Mouse (Mus musculus): ENCODE results near the gene Diras2. TPM values are rescaled to one million over a fixed set of nuclear protein-coding genes. Genes with fewer than 3 reads are reported as not detected.
A peak's percentile ranks its signal among the peaks of the same experiment; 100 is the strongest.

The Diras2 gene
- total RNA-seq, 2 experiments from 2014 or later, result 0.33 to 0.54 TPM

- intact Hi-C loops (cut with DNase I), result no loop called here
Observed at GRCm38 (mm10) chr13:52557421-52557820, 26.3 kb upstream of the Diras2 start.

GRCm38 (mm10) chr13:52554722-52555121 lies 23.6 kb upstream of the Diras2 start:
- intact Hi-C loops (cut with DNase I), result no loop called here
- DNase-seq, result no peak

More at GRCm38 (mm10) chr13:52557421-52557820, 26.3 kb upstream of the Diras2 start:
- DNase-seq, result no peak

GRCm38 (mm10) chr13:52552822-52553477 lies 21.9 kb upstream of the Diras2 start:
- intact Hi-C loops (cut with DNase I), result no loop called here
- no peak for DNase-seq

- intact Hi-C loops (cut with DNase I), result no loop called here
- DNase-seq, result no peak
Observed at GRCm38 (mm10) chr13:52551275-52551674, 20.2 kb upstream of the Diras2 start.

- intact Hi-C loops (cut with DNase I), result no loop called here
Observed at GRCm38 (mm10) chr13:52550690-52551193, 19.7 kb upstream of the Diras2 start.

GRCm38 (mm10) chr13:52546288-52546687 lies 15.2 kb upstream of the Diras2 start:
- intact Hi-C loops (cut with DNase I), result no loop called here
- no peak for DNase-seq

More at GRCm38 (mm10) chr13:52550690-52551193, 19.7 kb upstream of the Diras2 start:
- no peak for DNase-seq

GRCm38 (mm10) chr13:52542636-52543035 lies 11.6 kb upstream of the Diras2 start:
- intact Hi-C loops (cut with DNase I), result no loop called here
- DNase-seq, result no peak

GRCm38 (mm10) chr13:52542036-52542526 lies 11.0 kb upstream of the Diras2 start:
- no peak for DNase-seq
- intact Hi-C loops (cut with DNase I), result no loop called here

- no peak for DNase-seq
Observed at GRCm38 (mm10) chr13:52541385-52542035, 10.4 kb upstream of the Diras2 start.

GRCm38 (mm10) chr13:52539461-52539860 lies 8.4 kb upstream of the Diras2 start:
- no peak for DNase-seq
- intact Hi-C loops (cut with DNase I), result no loop called here

More at GRCm38 (mm10) chr13:52541385-52542035, 10.4 kb upstream of the Diras2 start:
- intact Hi-C loops (cut with DNase I), result no loop called here

GRCm38 (mm10) chr13:52538588-52539116 lies 7.6 kb upstream of the Diras2 start:
- no peak for DNase-seq
- intact Hi-C loops (cut with DNase I), result no loop called here

GRCm38 (mm10) chr13:52537754-52538587 lies 6.9 kb upstream of the Diras2 start:
- no peak for DNase-seq
- intact Hi-C loops (cut with DNase I), result no loop called here

GRCm38 (mm10) chr13:52535542-52535941 lies 4.5 kb upstream of the Diras2 start:
- peak; percentile 66 to 82 for DNase-seq
- intact Hi-C loops (cut with DNase I), result loop anchor here (1.0 to 2.0 kb wide), 3 partner anchors 89 to 699 kb away; no protein-coding TSS in a partner anchor

GRCm38 (mm10) chr13:52533644-52534043 lies 2.6 kb upstream of the Diras2 start:
- intact Hi-C loops (cut with DNase I), result loop anchor here (2.0 kb wide), 2 partner anchors 91 to 697 kb away; no protein-coding TSS in a partner anchor
- DNase-seq, result no peak

GRCm38 (mm10) chr13:52530008-52530945 lies 802 bp downstream of the Diras2 start:
- peak; percentile 75 to 78 for DNase-seq
- intact Hi-C loops (cut with DNase I), result loop anchor here (1.0 kb wide), 2 partner anchors 255 to 276 kb away; no protein-coding TSS in a partner anchor

- DNase-seq, result no peak
- intact Hi-C loops (cut with DNase I), result no loop called here
Observed at GRCm38 (mm10) chr13:52529188-52529972, 1.7 kb downstream of the Diras2 start.

GRCm38 (mm10) chr13:52528786-52529185 lies 2.3 kb downstream of the Diras2 start:
- DNase-seq, result peak; percentile 5 to 30
- intact Hi-C loops (cut with DNase I), result no loop called here

GRCm38 (mm10) chr13:52528281-52528680 lies 2.8 kb downstream of the Diras2 start:
- no peak for DNase-seq
- intact Hi-C loops (cut with DNase I), result no loop called here

All from heart, postnatal 14 days (tissue).